Mouse (Mus musculus): ENCODE measurements at regions not wholly inside any gene's neighbourhood (a gene's known extent, or its start where the extent isn't known, plus 50 kb on each side); places are given as distances from the start of the nearest gene placed in this dataset.

- peak; percentile 59 to 63 for DNase-seq (ENCODE audit: low spot score in 2 of 2)
These were observed 151.3 kb upstream of the Plxna4 start for GRCm38 (mm10) chr6:32739162-32739745.

- no peak for DNase-seq (ENCODE audit: low spot score in 2 of 2)
These were observed 140.7 kb upstream of the Plxna4 start for GRCm38 (mm10) chr6:32728706-32729105.

- DNase-seq (ENCODE audit: low spot score in 2 of 2) = no peak
These were observed 138.6 kb upstream of the Plxna4 start for GRCm38 (mm10) chr6:32726571-32726970.

- DNase-seq (ENCODE audit: low spot score in 2 of 2) = no peak
These were observed 129.9 kb upstream of the Plxna4 start for GRCm38 (mm10) chr6:32717860-32718259.

- DNase-seq (ENCODE audit: low spot score in 2 of 2) = peak; percentile 39 to 55
These were observed 127.1 kb upstream of the Plxna4 start for GRCm38 (mm10) chr6:32715137-32715536.

- no peak for DNase-seq (ENCODE audit: low spot score in 2 of 2)
These were observed 122.2 kb upstream of the Plxna4 start for GRCm38 (mm10) chr6:32710208-32710607.

GRCm38 (mm10) chr6:32709566-32709965 is 121.6 kb upstream of the Plxna4 start:
- no peak for DNase-seq (ENCODE audit: low spot score in 2 of 2)

- DNase-seq (ENCODE audit: low spot score in 2 of 2) = no peak
These were observed 119.4 kb upstream of the Plxna4 start for GRCm38 (mm10) chr6:32707417-32707816.

GRCm38 (mm10) chr6:32706376-32706775 is 118.4 kb upstream of the Plxna4 start:
- DNase-seq (ENCODE audit: low spot score in 2 of 2) = no peak

GRCm38 (mm10) chr6:32703466-32703865 is 115.5 kb upstream of the Plxna4 start:
- DNase-seq (ENCODE audit: low spot score in 2 of 2) = no peak

GRCm38 (mm10) chr6:32702245-32702791 is 114.3 kb upstream of the Plxna4 start:
- DNase-seq (ENCODE audit: low spot score in 2 of 2) = no peak

- no peak for DNase-seq (ENCODE audit: low spot score in 2 of 2)
These were observed 111.8 kb upstream of the Plxna4 start for GRCm38 (mm10) chr6:32699811-32700210.

- DNase-seq (ENCODE audit: low spot score in 2 of 2) = no peak
These were observed 109.8 kb upstream of the Plxna4 start for GRCm38 (mm10) chr6:32697771-32698270.

- DNase-seq (ENCODE audit: low spot score in 2 of 2) = no peak
These were observed 108.0 kb upstream of the Plxna4 start for GRCm38 (mm10) chr6:32696037-32696436.

- no peak for DNase-seq (ENCODE audit: low spot score in 2 of 2)
These were observed 84.6 kb upstream of the Plxna4 start for GRCm38 (mm10) chr6:32672552-32672951.

- no peak for DNase-seq (ENCODE audit: low spot score in 2 of 2)
These were observed 71.8 kb upstream of the Plxna4 start for GRCm38 (mm10) chr6:32659743-32660142.

GRCm38 (mm10) chr6:32657378-32657777 is 69.4 kb upstream of the Plxna4 start:
- DNase-seq (ENCODE audit: low spot score in 2 of 2) = no peak

GRCm38 (mm10) chr6:32654188-32654587 is 66.2 kb upstream of the Plxna4 start:
- DNase-seq (ENCODE audit: low spot score in 2 of 2) = no peak

- DNase-seq (ENCODE audit: low spot score in 2 of 2) = peak in 1 of 2 experiments; percentile 9
These were observed 56.0 kb upstream of the Plxna4 start for GRCm38 (mm10) chr6:32644016-32644415.

GRCm38 (mm10) chr6:32638843-32639242 is 50.9 kb upstream of the Plxna4 start:
- DNase-seq (ENCODE audit: low spot score in 2 of 2) = peak; percentile 47 to 68
